Mouse (Mus musculus): ENCODE measurements around the gene Cfap99. TPM values are rescaled to one million over a fixed set of nuclear protein-coding genes. Genes with fewer than 3 reads are reported as not detected.

Gene Cfap99
- polyA plus RNA-seq, 1 experiment from 2014 or later = 0.09 TPM

GRCm38 (mm10) chr5:34334081-34334480 lies 45.7 kb downstream of the Cfap99 start:
- no peak for ATAC-seq (ENCODE audit: low read depth)
- H3K4me1 ChIP-seq (ENCODE audit: control insufficient read depth, insufficient read depth, low read length) = peaks cover 17% of the 10 kb centered on the region
- no peak overlapping the region for H3K9ac ChIP-seq (replicated peaks; ENCODE audit: low read depth, low read length)
- H3K9me3 ChIP-seq (ENCODE audit: control insufficient read depth, low read length) = no peaks in the 10 kb centered on the region
- WGBS = 98% methylated on average over 1 of the region's 1 CpGs
- no peaks in the 10 kb centered on the region for H3K36me3 ChIP-seq (ENCODE audit: control insufficient read depth, insufficient read depth, low read length)
- no peaks in the 10 kb centered on the region for H3K27me3 ChIP-seq (ENCODE audit: control insufficient read depth, insufficient read depth, low read length)
- no peak overlapping the region for H3K27ac ChIP-seq (ENCODE audit: low read depth, low read length)
- no peak overlapping the region for H3K4me3 ChIP-seq (ENCODE audit: low read depth, low read length)
- no peak overlapping the region for H3K4me2 ChIP-seq (ENCODE audit: low read depth, low read length)

- ATAC-seq (ENCODE audit: low read depth) = no peak; the same call in 1 of the 2 replicates
Measured at GRCm38 (mm10) chr5:34335539-34336096, 47.2 kb downstream of the Cfap99 start.

GRCm38 (mm10) chr5:34336097-34336774 lies 47.8 kb downstream of the Cfap99 start, which contains the start of gene Rnf4:
Gene Rnf4, plus strand, starts transcription at chr5:34336289.
- WGBS = under 1% methylated on average over 61 of the region's 67 CpGs
- H3K4me3 ChIP-seq (ENCODE audit: low read depth, low read length) = peak within 1 kb of the TSS; percentile 94
- H3K9ac ChIP-seq (replicated peaks; ENCODE audit: low read depth, low read length) = peak within 1 kb of the TSS; percentile 96
- ATAC-seq (ENCODE audit: low read depth) = peak; percentile 99
- H3K27ac ChIP-seq (ENCODE audit: low read depth, low read length) = peak within 1 kb of the TSS; percentile 93
- H3K27me3 ChIP-seq (ENCODE audit: control insufficient read depth, insufficient read depth, low read length) = no peaks in the 10 kb centered on the region
- H3K4me2 ChIP-seq (ENCODE audit: low read depth, low read length) = peak within 1 kb of the TSS; percentile 96
- H3K9me3 ChIP-seq (ENCODE audit: control insufficient read depth, low read length) = no peaks in the 10 kb centered on the region
- H3K4me1 ChIP-seq (ENCODE audit: control insufficient read depth, insufficient read depth, low read length) = peaks cover 17% of the 10 kb centered on the region
- H3K36me3 ChIP-seq (ENCODE audit: control insufficient read depth, insufficient read depth, low read length) = no peaks in the 10 kb centered on the region

More at GRCm38 (mm10) chr5:34335539-34336096, 47.2 kb downstream of the Cfap99 start:
- H3K9ac ChIP-seq (replicated peaks; ENCODE audit: low read depth, low read length) = peak overlapping the region; percentile 87
- peaks cover 17% of the 10 kb centered on the region for H3K4me1 ChIP-seq (ENCODE audit: control insufficient read depth, insufficient read depth, low read length)
- H3K36me3 ChIP-seq (ENCODE audit: control insufficient read depth, insufficient read depth, low read length) = no peaks in the 10 kb centered on the region
- H3K4me2 ChIP-seq (ENCODE audit: low read depth, low read length) = peak overlapping the region; percentile 84
- no peaks in the 10 kb centered on the region for H3K9me3 ChIP-seq (ENCODE audit: control insufficient read depth, low read length)
- H3K27ac ChIP-seq (ENCODE audit: low read depth, low read length) = peak overlapping the region; percentile 93
- H3K27me3 ChIP-seq (ENCODE audit: control insufficient read depth, insufficient read depth, low read length) = no peaks in the 10 kb centered on the region
- 3% methylated on average over 21 of the region's 21 CpGs for WGBS
- H3K4me3 ChIP-seq (ENCODE audit: low read depth, low read length) = peak overlapping the region; percentile 94

GRCm38 (mm10) chr5:34336775-34337450 lies 48.5 kb downstream of the Cfap99 start:
- peak; percentile 19 for ATAC-seq (ENCODE audit: low read depth)
- H3K4me2 ChIP-seq (ENCODE audit: low read depth, low read length) = peak overlapping the region; percentile 96
- WGBS = under 1% methylated on average over 42 of the region's 42 CpGs
- H3K27ac ChIP-seq (ENCODE audit: low read depth, low read length) = peak overlapping the region; percentile 92
- peaks cover 17% of the 10 kb centered on the region for H3K4me1 ChIP-seq (ENCODE audit: control insufficient read depth, insufficient read depth, low read length)
- H3K27me3 ChIP-seq (ENCODE audit: control insufficient read depth, insufficient read depth, low read length) = no peaks in the 10 kb centered on the region
- peak overlapping the region; percentile 96 for H3K9ac ChIP-seq (replicated peaks; ENCODE audit: low read depth, low read length)
- no peaks in the 10 kb centered on the region for H3K9me3 ChIP-seq (ENCODE audit: control insufficient read depth, low read length)
- no peaks in the 10 kb centered on the region for H3K36me3 ChIP-seq (ENCODE audit: control insufficient read depth, insufficient read depth, low read length)
- H3K4me3 ChIP-seq (ENCODE audit: low read depth, low read length) = peak overlapping the region; percentile 94

GRCm38 (mm10) chr5:34340246-34340645 lies 51.8 kb downstream of the Cfap99 start:
- no peak overlapping the region for H3K4me2 ChIP-seq (ENCODE audit: low read depth, low read length)
- H3K4me1 ChIP-seq (ENCODE audit: control insufficient read depth, insufficient read depth, low read length) = peaks cover 16% of the 10 kb centered on the region
- no peaks in the 10 kb centered on the region; the same call in 1 of the 2 replicates for H3K36me3 ChIP-seq (ENCODE audit: control insufficient read depth, insufficient read depth, low read length)
- WGBS = 98% methylated on average over 6 of the region's 6 CpGs
- H3K9me3 ChIP-seq (ENCODE audit: control insufficient read depth, low read length) = no peaks in the 10 kb centered on the region
- no peaks in the 10 kb centered on the region for H3K27me3 ChIP-seq (ENCODE audit: control insufficient read depth, insufficient read depth, low read length)
- no peak overlapping the region for H3K4me3 ChIP-seq (ENCODE audit: low read depth, low read length)
- ATAC-seq (ENCODE audit: low read depth) = no peak
- H3K27ac ChIP-seq (ENCODE audit: low read depth, low read length) = no peak overlapping the region
- H3K9ac ChIP-seq (replicated peaks; ENCODE audit: low read depth, low read length) = no peak overlapping the region

- Histone ChIP-seq H3K27ac (ENCODE audit: low read depth, low read length) (no peak overlapping the region), H3K4me2 (ENCODE audit: low read depth, low read length) (no peak overlapping the region), H3K9me3 (ENCODE audit: control insufficient read depth, low read length) (no peaks in the 10 kb centered on the region), H3K27me3 (ENCODE audit: control insufficient read depth, insufficient read depth, low read length) (no peaks in the 10 kb centered on the region), H3K36me3 (ENCODE audit: control insufficient read depth, insufficient read depth, low read length) (peaks cover 39% of the 10 kb centered on the region), H3K9ac (replicated peaks; ENCODE audit: low read depth, low read length) (no peak overlapping the region), H3K4me3 (ENCODE audit: low read depth, low read length) (no peak overlapping the region), H3K4me1 (ENCODE audit: control insufficient read depth, insufficient read depth, low read length) (no peaks in the 10 kb centered on the region)
- ATAC-seq (ENCODE audit: low read depth) = no peak
- WGBS = 90% methylated on average over 3 of the region's 3 CpGs
Measured at GRCm38 (mm10) chr5:34352084-34352631, 63.8 kb downstream of the Cfap99 start.

- no peaks in the 10 kb centered on the region for H3K9me3 ChIP-seq (ENCODE audit: control insufficient read depth, low read length)
- H3K9ac ChIP-seq (replicated peaks; ENCODE audit: low read depth, low read length) = no peak overlapping the region
- no peak overlapping the region for H3K4me2 ChIP-seq (ENCODE audit: low read depth, low read length)
- no peaks in the 10 kb centered on the region for H3K4me1 ChIP-seq (ENCODE audit: control insufficient read depth, insufficient read depth, low read length)
- 97% methylated on average over 3 of the region's 3 CpGs for WGBS
- H3K27me3 ChIP-seq (ENCODE audit: control insufficient read depth, insufficient read depth, low read length) = no peaks in the 10 kb centered on the region
- 0 out of 2 replicates have a peak, but pooled peaks cover 3% of the 10 kb centered on the region for H3K36me3 ChIP-seq (ENCODE audit: control insufficient read depth, insufficient read depth, low read length)
- H3K27ac ChIP-seq (ENCODE audit: low read depth, low read length) = no peak overlapping the region
- H3K4me3 ChIP-seq (ENCODE audit: low read depth, low read length) = no peak overlapping the region
- ATAC-seq (ENCODE audit: low read depth) = no peak
Measured at GRCm38 (mm10) chr5:34360261-34360660, 71.9 kb downstream of the Cfap99 start.

GRCm38 (mm10) chr5:34363115-34363514 lies 74.7 kb downstream of the Cfap99 start:
- Histone ChIP-seq H3K27me3 (ENCODE audit: control insufficient read depth, insufficient read depth, low read length) (no peaks in the 10 kb centered on the region), H3K9me3 (ENCODE audit: control insufficient read depth, low read length) (no peaks in the 10 kb centered on the region), H3K4me1 (ENCODE audit: control insufficient read depth, insufficient read depth, low read length) (no peaks in the 10 kb centered on the region), H3K4me2 (ENCODE audit: low read depth, low read length) (no peak overlapping the region), H3K27ac (ENCODE audit: low read depth, low read length) (no peak overlapping the region), H3K36me3 (ENCODE audit: control insufficient read depth, insufficient read depth, low read length) (no peaks in the 10 kb centered on the region), H3K4me3 (ENCODE audit: low read depth, low read length) (no peak overlapping the region), H3K9ac (replicated peaks; ENCODE audit: low read depth, low read length) (no peak overlapping the region)
- no peak for ATAC-seq (ENCODE audit: low read depth)

Measured in neural tube, embryonic 14.5 days (tissue).